Mouse (Mus musculus) midbrain, embryonic 10.5 days (tissue): ENCODE results near the gene Sms. TPM values are rescaled to one million over a fixed set of nuclear protein-coding genes. Genes with fewer than 3 reads are reported as not detected.

Experiments
- DNase-seq: peaks from one replicate; pipeline ENCODE4 v3.0.0-alpha.2; 2017; ENCODE audit warnings: low spot score
- H3K27ac ChIP-seq: fragments of 300-500 bp; sonication (generic); replicated peaks from 2 replicates; pipeline ENCODE4 v1.5.1; 2016; ENCODE audit warnings: mild to moderate bottlenecking
- H3K27me3 ChIP-seq: fragments of 300-500 bp; sonication (generic); 2 replicates; pipeline ENCODE4 v1.6.1; 2016; ENCODE audit warnings: low read depth, mild to moderate bottlenecking; ENCODE audit not compliant: poor library complexity, severe bottlenecking
- H3K36me3 ChIP-seq: fragments of 300-500 bp; sonication (generic); 2 replicates; pipeline ENCODE4 v1.6.1; 2016; ENCODE audit warnings: mild to moderate bottlenecking, moderate library complexity
- H3K4me1 ChIP-seq: fragments of 300-500 bp; sonication (generic); 2 replicates; pipeline ENCODE4 v1.6.1; 2016
- H3K4me3 ChIP-seq: fragments of 300-500 bp; sonication (generic); 2 replicates; pipeline ENCODE4 v1.5.1; 2016; ENCODE audit warnings: mild to moderate bottlenecking, moderate library complexity
- H3K9me3 ChIP-seq: fragments of 300-500 bp; sonication (generic); replicated peaks from 2 replicates; pipeline ENCODE4 v1.6.1; 2016; ENCODE audit warnings: mild to moderate bottlenecking
- WGBS: fragments of 180-500 bp; shearing (Covaris S2); methylation state at CpG from one replicate; pipeline ENCODE4 v1.1.7; 2016; 5-methylcytosine and 5-hydroxymethylcytosine counted together
- polyA plus RNA-seq: library from polyadenylated mRNA; unstranded; fragments of >200 nt; fragmentation: Nextera tagmentation; extraction: Ambion mirVana; gene quantifications from 2 replicates; pipeline ENCODE4 v1.2.1, GENCODE M21; 2016

Sms gene
- polyA plus RNA-seq, 1 experiment from 2014 or later: 102 TPM

DNA sequence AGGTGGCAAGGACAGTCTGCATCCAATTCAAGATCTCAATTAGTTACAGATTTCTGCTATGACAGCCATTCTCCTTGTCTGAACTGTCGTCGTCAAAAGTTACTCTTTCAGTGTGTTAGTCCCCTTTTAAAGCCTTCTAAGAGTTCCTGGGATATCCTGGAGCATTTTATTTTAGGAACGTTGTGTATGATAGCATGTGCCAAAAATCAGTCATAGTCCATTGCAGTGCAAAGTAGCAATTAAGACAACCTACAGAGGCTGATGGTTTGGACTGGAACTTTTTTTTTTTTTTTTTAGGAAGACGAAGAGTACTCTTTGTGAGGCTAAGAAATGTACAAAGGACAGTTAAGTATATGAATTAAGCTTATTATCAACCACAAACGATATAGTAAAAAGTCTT, 76.9 kb downstream of the Sms start, which contains the start of gene Phex:
Gene Phex, minus strand, starts transcription at position 101 of the 400 bp plus-strand sequence.
- H3K9me3 ChIP-seq: no peaks in the 10 kb centered on the region
- DNase-seq: no peak
- no peak within 1 kb of the TSS for H3K4me3 ChIP-seq
- H3K27me3 ChIP-seq: peaks cover 10% of the 10 kb centered on the region; the same call in 1 of the 2 replicates
- no peak within 1 kb of the TSS for H3K27ac ChIP-seq
- H3K4me1 ChIP-seq: no peaks in the 10 kb centered on the region
- H3K36me3 ChIP-seq: no peaks in the 10 kb centered on the region
- 78% methylated on average over 5 of the region's 5 CpGs for WGBS

DNA sequence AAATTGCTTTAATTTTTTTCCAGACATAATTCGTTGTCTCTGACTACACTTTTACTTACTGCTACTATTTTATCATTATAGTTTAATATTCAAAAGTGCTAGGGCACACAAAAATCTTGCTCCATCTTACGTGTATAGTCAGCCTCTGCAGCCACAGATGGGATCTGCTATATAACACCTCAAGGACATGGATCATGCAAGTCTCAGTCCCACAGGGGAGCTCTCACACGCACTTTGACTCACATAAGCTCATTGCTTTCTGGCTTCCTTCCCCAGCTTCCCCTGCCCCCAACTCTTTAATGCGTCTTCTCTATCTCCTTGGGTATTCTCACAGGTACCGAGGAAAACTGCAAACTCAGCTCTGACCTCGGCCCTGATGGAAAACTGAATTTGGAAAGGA, 87.2 kb downstream of the Sms start:
- H3K27me3 ChIP-seq: 0 out of 2 replicates have a peak, but pooled peaks cover 4% of the 10 kb centered on the region
- H3K27ac ChIP-seq: no peak overlapping the region
- no peak for DNase-seq
- H3K9me3 ChIP-seq: no peaks in the 10 kb centered on the region
- no peak overlapping the region for H3K4me3 ChIP-seq
- WGBS: 83% methylated on average over 6 of the region's 6 CpGs
- no peaks in the 10 kb centered on the region for H3K36me3 ChIP-seq
- no peaks in the 10 kb centered on the region for H3K4me1 ChIP-seq

Other genes starting within 250 kb of the Sms start
- 0.10 and 0.22 TPM in 2 replicates for gene Phex, start 77.0 kb downstream of the Sms start, polyA plus RNA-seq
- gene Yy2, start 76.7 kb upstream of the Sms start, polyA plus RNA-seq: 4.1 and 5.0 TPM in 2 replicates
- gene Mbtps2, start 106.4 kb upstream of the Sms start, polyA plus RNA-seq: 17.2 and 20.0 TPM in 2 replicates
- gene Smpx, start 206.6 kb upstream of the Sms start, polyA plus RNA-seq: not detected in 2 replicates